Mouse (Mus musculus): Measurements from ENCODE around the gene Dpp4.

The Dpp4 gene

GRCm38 (mm10) chr2:62357259-62357658 is 54.8 kb downstream of the Dpp4 start:
- no peak for DNase-seq

GRCm38 (mm10) chr2:62356606-62357005 is 55.4 kb downstream of the Dpp4 start:
- DNase-seq = no peak

GRCm38 (mm10) chr2:62355766-62356165 is 56.3 kb downstream of the Dpp4 start:
- no peak for DNase-seq

- DNase-seq = no peak
Observed at GRCm38 (mm10) chr2:62352035-62352434, 60.0 kb downstream of the Dpp4 start.

- no peak for DNase-seq
Observed at GRCm38 (mm10) chr2:62347762-62348161, 64.3 kb downstream of the Dpp4 start.

- DNase-seq = no peak
Observed at GRCm38 (mm10) chr2:62346771-62347170, 65.3 kb downstream of the Dpp4 start.

GRCm38 (mm10) chr2:62344367-62344766 is 67.7 kb downstream of the Dpp4 start:
- no peak for DNase-seq

GRCm38 (mm10) chr2:62341734-62342128 is 70.3 kb downstream of the Dpp4 start:
- no peak for DNase-seq

- no peak for DNase-seq
Observed at GRCm38 (mm10) chr2:62341061-62341733, 70.8 kb downstream of the Dpp4 start.

- DNase-seq = no peak
Observed at GRCm38 (mm10) chr2:62339222-62339944, 72.6 kb downstream of the Dpp4 start.

GRCm38 (mm10) chr2:62337086-62337485 is 74.9 kb downstream of the Dpp4 start:
- no peak for DNase-seq

GRCm38 (mm10) chr2:62334397-62335243 is 77.4 kb downstream of the Dpp4 start:
- DNase-seq = no peak

GRCm38 (mm10) chr2:62332465-62332864 is 79.6 kb downstream of the Dpp4 start:
- DNase-seq = no peak

GRCm38 (mm10) chr2:62331913-62332312 is 80.1 kb downstream of the Dpp4 start:
- DNase-seq = no peak

GRCm38 (mm10) chr2:62325388-62325787 is 86.6 kb downstream of the Dpp4 start:
- no peak for DNase-seq

GRCm38 (mm10) chr2:62323078-62323637 is 88.9 kb downstream of the Dpp4 start:
- no peak for DNase-seq

- no peak for DNase-seq
Observed at GRCm38 (mm10) chr2:62319489-62319888, 92.5 kb downstream of the Dpp4 start.

- no peak for DNase-seq
Observed at GRCm38 (mm10) chr2:62316930-62317329, 95.1 kb downstream of the Dpp4 start.

- DNase-seq = no peak
Observed at GRCm38 (mm10) chr2:62307477-62307876, 104.6 kb downstream of the Dpp4 start.

- DNase-seq = no peak
Observed at GRCm38 (mm10) chr2:62306978-62307377, 105.1 kb downstream of the Dpp4 start.

GRCm38 (mm10) chr2:62301716-62302115 is 110.3 kb downstream of the Dpp4 start:
- no peak for DNase-seq

GRCm38 (mm10) chr2:62293846-62294245 is 118.2 kb downstream of the Dpp4 start:
- no peak for DNase-seq

GRCm38 (mm10) chr2:62287532-62287931 is 124.5 kb downstream of the Dpp4 start:
- no peak for DNase-seq

Data from kidney, adult 11 months (tissue).